In the genomic region with DNA sequence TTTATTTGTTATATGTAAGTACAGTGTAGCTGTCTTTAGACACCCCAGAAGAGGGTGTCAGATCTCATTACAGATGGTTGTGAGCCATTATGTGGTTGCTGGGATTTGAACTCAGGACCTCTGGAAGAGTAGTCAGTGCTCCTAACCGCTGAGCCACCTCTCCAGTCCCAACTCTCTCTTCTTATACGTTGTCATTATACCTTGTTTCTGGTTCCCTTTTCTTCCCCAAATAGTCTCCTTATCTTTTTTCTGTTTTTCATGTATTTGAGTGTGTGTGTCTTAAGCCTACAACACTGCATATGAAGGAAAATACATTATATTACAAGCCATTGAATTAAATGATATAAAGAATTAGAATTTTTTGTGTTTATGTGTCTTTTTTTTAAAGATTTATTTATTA, we compare ENCODE assay signal across 19 mouse cellular contexts. TPM values are rescaled to one million over a fixed set of nuclear protein-coding genes. Genes with fewer than 3 reads are reported as not detected.
A peak's percentile ranks its signal among the peaks of the same experiment; 100 is the strongest.
DNase-seq lines count a peak whose midpoint lies in the region; ATAC-seq and TF ChIP-seq lines count a peak whose summit lies in the region.
"Had no signal": no experiment of that assay in that cellular context is flagged by ENCODE, and none has a peak within 500 bp of the region (broad histone marks: within the 10 kb centered on the region; RNA-seq: fewer than 3 reads in every experiment).

No protein-coding gene starts in this region.

- TF ChIP-seq EP300 in MEL (IDR thresholded peaks at IDR 0.05; ENCODE audit: low read depth in 1 of 2, low read length in 2 of 2), result no peak

- H3K27me3 ChIP-seq in MEL (ENCODE audit: control insufficient read depth in 1 of 2, insufficient read depth in 2 of 2, low read length in 2 of 2), result no peaks in the 10 kb centered on the region
- no peaks in the 10 kb centered on the region for H3K27me3 ChIP-seq in intestine, postnatal 0 days (replicated peaks; ENCODE audit: control insufficient read depth, insufficient read depth, low read length)
- H3K27me3 ChIP-seq: CH12.LX, Patski had no signal

- H3K36me3 ChIP-seq in MEL (ENCODE audit: control insufficient read depth in 1 of 2, insufficient read depth in 2 of 2, low read length in 2 of 2), result peaks cover 7 to 17% of the 10 kb centered on the region in 2 experiments
- H3K36me3 ChIP-seq in intestine, postnatal 0 days (ENCODE audit: control insufficient read depth, insufficient read depth), result no peaks in the 10 kb centered on the region

- no peak for ATAC-seq in intestine, postnatal 0 days
- ATAC-seq: activated CD4-positive, CD25-positive, alpha-beta regulatory T cell, adult 4 months; CD4-positive, CD25-positive, alpha-beta regulatory T cell, adult 4 months; Patski had no signal

- no peak for TF ChIP-seq RAD21 in MEL (IDR thresholded peaks at IDR 0.05; ENCODE audit: low read depth, low read length)

- no peaks in the 10 kb centered on the region for H3K9me3 ChIP-seq in MEL (replicated peaks; ENCODE audit: insufficient read depth, low read length)
- H3K9me3 ChIP-seq in intestine, postnatal 0 days (ENCODE audit: control insufficient read depth), result no peaks in the 10 kb centered on the region

- H3K27ac ChIP-seq in layer of hippocampus, adult 2 months, result no peak overlapping the region
- H3K27ac ChIP-seq in MEL (ENCODE audit: control insufficient read depth, low read depth, low read length), result no peak overlapping the region
- no peak overlapping the region for H3K27ac ChIP-seq in intestine, postnatal 0 days (ENCODE audit: low read depth, low read length)

- TF ChIP-seq CTCF in layer of hippocampus, adult 2 months (conservative IDR thresholded peaks at IDR 0.05), result 0 out of 2 replicates have a peak, but pooled peaks have one; percentile 0
- no peak for TF ChIP-seq CTCF in MEL (IDR thresholded peaks at IDR 0.05 in 2 of 3, conservative IDR thresholded peaks at IDR 0.05 in 1 of 3; ENCODE audit: control insufficient read depth in 1 of 3, insufficient read depth in 1 of 3, low read depth in 2 of 3, low read length in 3 of 3, poor library complexity in 1 of 3, severe bottlenecking in 1 of 3)
- TF ChIP-seq CTCF in intestine, postnatal 0 days (IDR thresholded peaks at IDR 0.05; ENCODE audit: low read depth), result no peak

- 96% methylated on average over 2 of the region's 2 CpGs for WGBS in intestine, postnatal 0 days

- H3K79me2 ChIP-seq in MEL (ENCODE audit: control insufficient read depth, insufficient read depth, low read length, poor library complexity), result peaks cover 66% of the 10 kb centered on the region

- no peak overlapping the region for H3K4me3 ChIP-seq in layer of hippocampus, adult 2 months
- no peak overlapping the region for H3K4me3 ChIP-seq in MEL (ENCODE audit: control insufficient read depth in 1 of 2, insufficient read depth in 1 of 2, low read depth in 2 of 2, low read length in 2 of 2)
- H3K4me3 ChIP-seq in intestine, postnatal 0 days (ENCODE audit: low read depth, low read length), result no peak overlapping the region

- no peak for TF ChIP-seq POLR2A in MEL (IDR thresholded peaks at IDR 0.05; ENCODE audit: control insufficient read depth in 1 of 2, insufficient read depth in 1 of 2, low read depth in 1 of 2, low read length in 2 of 2, poor library complexity in 1 of 2)

- no peak for DNase-seq in layer of hippocampus, adult 2 months (ENCODE audit: low spot score in 2 of 2)
- DNase-seq in layer of hippocampus, postnatal 25 days (ENCODE audit: extremely low spot score in 1 of 2, low spot score in 1 of 2), result no peak
- peak; percentile 55 for DNase-seq in MEL (ENCODE audit: low read depth, low spot score)
- DNase-seq: adrenal gland, adult 2 months; adrenal gland, adult 8-10 months; adrenal gland, postnatal 10 days; adrenal gland, postnatal 14 days; adrenal gland, postnatal 25 days; adrenal gland, postnatal 36 days; B cell, adult 2 months; cerebellum, adult 11 months; cerebellum, adult 11-12 months; cerebellum, adult 18-20 months; cerebellum, adult 2 months had no signal

- no peak overlapping the region for H3K4me2 ChIP-seq in intestine, postnatal 0 days (replicated peaks; ENCODE audit: low read depth)

- H3K4me1 ChIP-seq in MEL (ENCODE audit: control insufficient read depth in 1 of 2, insufficient read depth in 2 of 2, low read length in 2 of 2), result peaks cover 2 to 8% of the 10 kb centered on the region in 2 experiments; a peak in 2 of 4 replicates
- H3K4me1 ChIP-seq in intestine, postnatal 0 days (replicated peaks; ENCODE audit: control insufficient read depth, insufficient read depth, low read length), result no peaks in the 10 kb centered on the region

- H3K9ac ChIP-seq in MEL (ENCODE audit: control insufficient read depth, low read depth, low read length, poor library complexity, severe bottlenecking), result no peak overlapping the region
- H3K9ac ChIP-seq in intestine, postnatal 0 days (ENCODE audit: low read depth, low read length), result no peak overlapping the region

TF ChIP-seq in MEL, 35 proteins besides CTCF, POLR2A, EP300 and RAD21:
- TF ChIP-seq TBP (IDR thresholded peaks at IDR 0.05; ENCODE audit: low read depth, low read length) (peak; percentile 91), BHLHE40 (IDR thresholded peaks at IDR 0.05; ENCODE audit: borderline replicate concordance, low read depth, low read length) (no peak)

RNA-seq across cellular contexts. Expression of a gene that starts 17.0 kb away (rescaled TPM):
- total RNA-seq in layer of hippocampus, adult 2 months (2021), result 10 to 100 TPM; 42.6 to 46.4 TPM
- 10 to 100 TPM; 37.0 to 42.2 TPM for total RNA-seq in layer of hippocampus, postnatal 25 days (2021)
- 10.9 and 12.2 TPM in 2 replicates for total RNA-seq in MEL (2012; rRNA removed)
- polyA plus RNA-seq in MEL (2012; ENCODE audit: insufficient read depth in 1 of 2, insufficient read length in 2 of 2, low read depth in 1 of 2, low replicate concordance in 2 of 2, missing spikeins in 1 of 2), result 100 to 1,000 TPM in 1 of 2 experiments, 10 to 100 TPM in 1; 37.1 to 317 TPM
- polyA plus RNA-seq in intestine, postnatal 0 days (2015; fragmentation: Nextera tagmentation; extraction: Ambion mirVana), result 4.3 and 5.6 TPM in 2 replicates

RNA-seq across cellular contexts. Expression of a gene that starts 50.7 kb away (rescaled TPM):
- total RNA-seq in layer of hippocampus, adult 2 months (2021), result 10 to 100 TPM; 80.5 to 81.0 TPM
- 10 to 100 TPM; 74.7 to 80.3 TPM for total RNA-seq in layer of hippocampus, postnatal 25 days (2021)
- 130 and 150 TPM in 2 replicates for total RNA-seq in MEL (2012; rRNA removed)
- 100 to 1,000 TPM in 1 of 2 experiments, not detected in 1; 184 TPM for polyA plus RNA-seq in MEL (2012; ENCODE audit: insufficient read depth in 1 of 2, insufficient read length in 2 of 2, low read depth in 1 of 2, low replicate concordance in 2 of 2, missing spikeins in 1 of 2)
- 62.3 and 65.0 TPM in 2 replicates for polyA plus RNA-seq in intestine, postnatal 0 days (2015; fragmentation: Nextera tagmentation; extraction: Ambion mirVana)
